Mouse (Mus musculus): ENCODE measurements around the gene Zcchc14.

DNA sequence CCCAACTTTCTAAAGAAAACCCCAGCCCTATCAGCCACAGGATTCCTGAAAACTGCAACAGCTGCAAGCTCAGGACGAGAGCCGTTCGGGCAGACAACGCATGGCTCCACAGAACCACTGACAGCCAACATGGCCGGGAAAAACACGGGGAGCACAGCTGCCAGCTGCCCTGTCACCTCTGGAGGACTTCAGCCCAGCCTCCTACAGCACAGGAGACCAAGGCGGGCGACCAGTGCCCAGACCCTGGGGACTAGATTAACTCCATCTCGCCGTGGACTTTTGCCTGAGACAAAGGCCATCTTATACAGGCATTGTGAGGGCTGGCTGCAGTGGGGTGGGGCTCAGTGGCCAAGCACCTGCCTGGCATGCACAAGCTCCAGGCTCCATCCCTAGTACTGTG, 2.8 kb downstream of the Zcchc14 start:
- TF ChIP-seq CTCF (IDR thresholded peaks at IDR 0.05; ENCODE audit: borderline replicate concordance, insufficient read depth, low read depth, low read length) (no peak), POLR2A (IDR thresholded peaks at IDR 0.05; ENCODE audit: borderline replicate concordance, insufficient read depth, low read length) (no peak)
